Mouse (Mus musculus) liver, postnatal 0 days (tissue): ENCODE measurements at regions not wholly inside any gene's neighbourhood (a gene's known extent, or its start where the extent isn't known, plus 50 kb on each side); places are given as distances from the start of the nearest gene placed in this dataset.

Source experiments
- CTCF ChIP-seq: sonication (generic); IDR thresholded peaks from 2 replicates; pipeline ENCODE4 v1.5.1; 2016; ENCODE audit warnings: antibody characterized with exemption, low read depth
- EP300 ChIP-seq: IDR thresholded peaks from 2 replicates; pipeline ENCODE4 v1.6.1; 2016; ENCODE audit warnings: antibody characterized with exemption, low read depth, mild to moderate bottlenecking

DNA sequence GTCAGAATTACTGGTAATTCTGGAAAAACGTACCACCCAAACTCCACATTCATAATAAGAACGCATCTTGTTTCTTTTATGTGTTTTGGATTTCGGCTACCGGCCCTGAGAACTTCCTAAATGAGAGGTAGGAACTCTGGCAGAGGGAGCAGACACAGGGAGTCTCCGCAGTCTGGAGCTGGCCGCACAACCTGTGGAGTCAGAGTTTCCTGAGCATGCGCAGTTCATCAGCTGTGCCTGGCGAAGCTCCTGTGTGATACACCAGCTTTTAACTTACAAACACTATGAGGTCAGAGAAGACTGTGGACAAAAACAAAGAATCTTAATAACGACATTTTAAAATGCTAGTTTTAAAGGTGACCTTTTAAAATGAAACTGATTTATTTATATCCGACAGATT is 177.9 kb downstream of the Lrig3 start:
- no peak for TF ChIP-seq CTCF
- no peak for TF ChIP-seq EP300
